Mouse (Mus musculus) right cerebral cortex, postnatal 10 days (tissue): ENCODE data around the gene Slfn5.
"Not testable (repeated sequence)": the region's sequence is repeated elsewhere in the genome, so short reads cannot be mapped to it uniquely, and the experiment has no call there.

Source experiments
- DNase-seq, 2 experiments: peaks; one replicate each; pipeline ENCODE4 v3.0.0; 2021; ENCODE audit warnings: low spot score in 2 of 2

The Slfn5 gene

GRCm38 (mm10) chr11:82950736-82951481 is at the start of gene Slfn5:
Slfn5 (plus strand) TSS chr11:82951349.
- no peak for DNase-seq

DNA sequence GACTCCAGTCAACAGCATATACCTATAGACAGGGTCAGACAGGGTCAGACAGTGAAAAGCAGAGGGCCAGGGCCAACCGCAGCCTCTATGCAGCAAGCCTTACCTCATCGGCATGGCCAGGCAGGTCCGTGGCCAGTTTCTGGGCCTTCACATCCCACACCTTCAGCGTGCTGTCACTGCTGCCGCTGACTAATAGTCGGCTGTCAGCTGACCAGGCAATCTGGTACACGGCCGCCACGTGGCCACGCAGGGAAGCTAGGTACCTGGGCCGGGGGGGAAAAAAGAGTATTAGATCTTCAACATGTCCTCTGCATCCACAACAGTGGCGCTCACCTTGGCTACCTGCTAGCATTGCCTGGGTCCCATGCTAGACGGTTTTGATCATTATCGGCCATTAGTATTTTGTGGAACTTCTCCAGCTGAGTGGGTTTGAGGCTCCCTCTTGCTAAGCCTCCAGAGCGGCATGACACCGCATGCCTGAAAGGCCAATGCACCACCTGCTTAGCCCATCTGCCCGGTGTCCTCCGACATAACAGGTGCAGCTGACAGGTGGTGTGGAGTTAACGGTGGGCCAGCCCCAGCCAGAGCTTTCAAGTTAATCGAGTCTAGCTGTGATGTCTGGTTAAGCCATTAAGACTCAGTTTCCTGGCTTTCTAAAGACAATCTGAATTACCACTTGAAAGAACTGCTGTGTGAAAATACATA is 49.4 kb upstream of the Slfn5 start:
- DNase-seq: no peak

GRCm38 (mm10) chr11:82904952-82905351 is 46.2 kb upstream of the Slfn5 start:
- DNase-seq: no peak

GRCm38 (mm10) chr11:82905816-82906215 is 45.3 kb upstream of the Slfn5 start:
- DNase-seq: no peak

- peak; percentile 94 to 96 for DNase-seq
Observed at GRCm38 (mm10) chr11:82907651-82908607, 43.2 kb upstream of the Slfn5 start, which contains the start of gene Nle1. Nle1 (minus strand) TSS chr11:82908411.

DNA sequence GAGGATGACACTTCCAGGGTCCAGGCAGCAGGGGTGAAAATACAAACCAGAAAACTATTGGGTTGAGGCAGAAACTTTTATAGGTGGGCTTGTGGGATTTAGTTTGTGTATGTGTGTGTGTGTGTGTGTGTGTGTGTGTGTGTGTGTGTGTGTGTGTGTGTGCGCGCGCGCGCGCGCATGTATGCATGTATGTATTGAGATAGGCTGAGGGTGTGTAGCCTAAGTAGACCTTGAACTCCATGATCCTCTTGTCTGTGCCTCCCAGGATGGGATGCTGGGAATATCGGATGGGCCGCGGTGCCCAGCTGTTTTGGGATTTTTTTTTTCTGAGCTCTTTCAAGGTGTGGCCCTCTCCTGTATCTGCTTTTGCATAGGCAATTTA is 42.5 kb upstream of the Slfn5 start:
- DNase-seq: no peak

GRCm38 (mm10) chr11:82910250-82910649 is 40.9 kb upstream of the Slfn5 start, which contains the start of gene Unc45b:
Unc45b (plus strand) TSS chr11:82910550.
- no peak for DNase-seq

DNA sequence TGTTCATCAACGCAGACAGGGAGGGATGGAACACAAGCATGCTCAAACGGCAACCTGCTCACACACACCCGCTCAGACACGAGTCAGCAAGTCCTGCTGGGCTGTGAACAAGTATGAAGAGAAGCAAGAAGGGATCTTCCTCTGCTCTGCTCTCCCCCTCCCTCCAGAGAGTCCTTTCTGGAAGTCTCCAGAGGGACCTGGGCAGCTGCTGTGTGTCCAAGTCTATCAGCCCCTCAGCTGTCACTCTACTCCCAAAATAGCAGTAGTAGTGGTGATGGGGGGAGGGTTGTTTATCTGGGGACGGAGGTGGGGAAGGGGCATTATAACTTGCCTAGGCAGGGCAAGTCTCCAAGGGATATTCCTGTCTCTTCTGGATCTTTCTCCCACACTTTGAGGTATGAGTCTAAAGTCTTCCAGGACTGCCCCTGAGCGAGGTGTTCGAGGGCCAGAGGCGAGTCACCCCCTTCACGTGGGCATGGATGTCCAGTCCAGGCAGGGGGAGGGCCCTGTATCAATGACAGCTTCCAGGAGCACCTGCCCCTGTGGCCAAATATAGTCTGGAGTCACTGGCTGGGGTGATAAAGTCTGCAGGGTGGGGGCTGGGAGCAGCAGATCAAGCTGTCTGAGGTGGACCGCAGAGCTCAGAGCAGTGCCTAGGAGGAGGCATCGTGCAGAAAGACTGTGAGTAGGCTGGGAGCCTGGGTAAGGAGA is 40.3 kb upstream of the Slfn5 start:
- no peak for DNase-seq

- peak; percentile 72 to 83 for DNase-seq
Observed at GRCm38 (mm10) chr11:82914711-82915352, 36.3 kb upstream of the Slfn5 start.

DNA sequence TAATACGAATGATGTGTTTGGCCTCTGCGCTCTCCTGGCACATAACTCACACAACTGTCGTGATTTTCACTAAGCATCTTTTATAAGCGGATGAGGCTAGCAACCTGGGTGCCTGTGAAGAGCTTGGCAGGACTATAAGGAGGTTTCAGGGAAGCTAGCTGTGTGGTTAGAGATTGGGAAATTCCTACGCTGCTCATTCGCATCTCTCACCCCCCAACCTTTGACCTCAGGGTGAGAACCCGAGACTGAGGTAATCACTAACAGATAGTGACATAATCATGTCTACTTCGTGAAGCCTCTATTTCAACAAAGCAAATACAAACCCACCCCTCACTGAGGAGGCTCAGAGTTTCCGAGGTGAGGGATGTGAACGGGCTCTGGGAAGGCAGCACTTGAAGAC is 30.4 kb upstream of the Slfn5 start:
- no peak for DNase-seq

- no peak for DNase-seq
Observed at GRCm38 (mm10) chr11:82921691-82922090, 29.5 kb upstream of the Slfn5 start.

DNA sequence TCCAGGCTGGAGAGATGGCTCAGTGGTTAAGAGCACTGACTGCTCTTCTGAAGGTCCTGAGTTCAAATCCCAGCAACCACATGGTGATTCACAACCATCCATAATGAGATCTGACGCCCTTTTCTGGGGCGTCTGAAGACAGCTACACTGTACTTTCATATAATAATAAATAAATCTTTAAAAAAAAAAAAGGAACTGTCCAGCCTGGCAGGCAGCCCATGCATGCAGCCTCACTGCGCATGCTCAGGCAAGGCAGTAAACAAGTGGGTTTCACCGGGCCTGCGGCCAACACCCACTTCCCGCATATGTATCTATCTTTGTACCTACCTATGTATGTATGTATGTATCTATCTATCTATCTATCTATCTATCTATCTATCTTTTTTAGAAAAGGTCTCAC is 27.2 kb upstream of the Slfn5 start:
- DNase-seq: not testable (repeated sequence)

DNA sequence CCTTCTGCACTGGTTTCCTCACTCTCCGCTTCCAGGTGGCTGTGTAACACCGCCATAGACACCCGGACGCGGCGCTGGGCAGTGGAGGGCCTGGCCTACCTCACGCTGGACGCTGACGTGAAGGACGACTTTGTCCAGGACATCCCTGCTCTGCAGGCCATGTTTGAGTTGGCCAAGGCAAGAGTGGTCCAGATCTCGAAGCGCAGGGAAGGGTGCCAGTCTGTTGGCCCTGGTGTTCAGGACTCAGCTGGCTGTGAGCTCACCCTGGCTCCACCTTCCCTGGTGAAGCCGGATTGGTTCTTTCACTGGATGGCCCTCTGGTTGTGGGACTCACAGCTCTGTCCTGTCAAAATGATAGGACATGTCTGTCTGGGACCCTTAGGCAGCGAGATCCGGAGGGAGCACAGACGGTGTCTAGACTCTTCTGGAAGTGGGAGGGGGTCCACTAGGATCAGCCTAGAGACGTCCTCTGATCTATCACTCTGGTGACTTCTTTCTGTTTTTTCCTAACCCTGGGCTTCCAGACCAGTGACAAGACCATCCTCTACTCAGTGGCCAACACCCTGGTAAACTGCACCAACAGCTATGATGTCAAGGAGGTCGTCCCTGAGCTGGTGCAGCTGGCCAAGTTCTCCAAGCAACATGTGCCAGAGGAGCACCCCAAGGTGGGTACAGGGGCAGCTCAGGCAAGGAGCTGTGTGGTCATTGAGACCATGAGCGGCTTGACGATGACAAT is 22.1 kb upstream of the Slfn5 start:
- DNase-seq: no peak

DNA sequence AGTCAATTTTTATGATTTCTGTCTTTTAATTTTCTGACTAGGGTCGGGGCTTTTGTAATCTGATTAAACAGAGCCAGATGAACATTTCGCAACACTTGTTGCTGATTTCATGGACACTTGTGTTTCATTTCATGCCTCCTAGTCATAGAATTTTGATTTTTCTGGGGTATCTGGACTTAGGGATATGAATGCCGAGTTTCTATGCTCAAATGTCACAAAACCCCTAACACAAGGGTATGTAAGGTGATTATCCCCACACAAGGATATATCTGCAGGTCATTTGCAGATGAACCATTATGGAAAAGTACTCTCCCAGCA is 21.6 kb upstream of the Slfn5 start:
- DNase-seq: no peak

DNA sequence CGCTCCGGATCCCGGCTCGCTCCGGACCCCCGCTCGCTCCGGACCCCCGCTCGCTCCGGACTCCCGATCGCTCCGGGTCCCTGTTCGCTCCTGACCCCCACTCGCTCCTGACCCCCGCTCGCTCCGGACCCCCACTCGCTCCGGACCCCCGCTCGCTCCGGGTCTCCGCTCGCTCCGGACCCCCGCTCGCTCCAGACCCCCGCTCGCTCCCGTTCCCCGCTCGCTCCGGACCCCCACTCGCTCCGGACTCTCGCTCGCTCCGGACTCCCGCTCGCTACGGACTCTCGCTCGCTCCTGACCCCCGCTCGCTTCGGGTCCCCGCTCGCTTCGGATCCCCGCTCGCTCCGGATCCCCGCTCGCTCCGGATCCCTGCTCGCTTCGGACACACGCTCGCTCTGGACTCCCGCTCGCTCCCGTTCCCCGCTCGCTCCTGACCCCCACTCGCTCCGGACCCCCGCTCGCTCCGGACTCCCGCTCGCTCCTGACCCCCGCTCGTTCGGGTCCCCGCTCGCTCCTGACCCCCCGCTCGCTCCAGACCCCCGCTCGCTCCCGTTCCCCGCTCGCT is 20.7 kb upstream of the Slfn5 start:
- not testable (repeated sequence) for DNase-seq

DNA sequence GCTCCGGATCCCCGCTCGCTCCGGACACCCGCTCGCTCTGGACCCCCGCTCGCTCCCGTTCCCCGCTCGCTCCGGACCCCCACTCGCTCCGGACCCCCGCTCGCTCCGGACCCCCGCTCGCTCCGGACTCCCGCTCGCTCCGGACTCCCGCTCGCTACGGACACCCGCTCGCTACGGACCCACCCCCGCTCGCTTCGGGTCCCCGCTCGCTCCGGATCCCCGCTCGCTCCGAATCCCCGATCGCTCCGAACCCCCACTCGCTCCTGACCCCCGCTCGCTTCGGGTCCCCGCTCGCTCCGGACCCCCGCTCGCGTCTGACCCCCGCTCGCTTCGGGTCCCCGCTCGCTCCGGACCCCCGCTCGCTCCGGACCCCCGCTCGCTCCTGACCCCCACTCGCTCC is 20.0 kb upstream of the Slfn5 start:
- not testable (repeated sequence) for DNase-seq

DNA sequence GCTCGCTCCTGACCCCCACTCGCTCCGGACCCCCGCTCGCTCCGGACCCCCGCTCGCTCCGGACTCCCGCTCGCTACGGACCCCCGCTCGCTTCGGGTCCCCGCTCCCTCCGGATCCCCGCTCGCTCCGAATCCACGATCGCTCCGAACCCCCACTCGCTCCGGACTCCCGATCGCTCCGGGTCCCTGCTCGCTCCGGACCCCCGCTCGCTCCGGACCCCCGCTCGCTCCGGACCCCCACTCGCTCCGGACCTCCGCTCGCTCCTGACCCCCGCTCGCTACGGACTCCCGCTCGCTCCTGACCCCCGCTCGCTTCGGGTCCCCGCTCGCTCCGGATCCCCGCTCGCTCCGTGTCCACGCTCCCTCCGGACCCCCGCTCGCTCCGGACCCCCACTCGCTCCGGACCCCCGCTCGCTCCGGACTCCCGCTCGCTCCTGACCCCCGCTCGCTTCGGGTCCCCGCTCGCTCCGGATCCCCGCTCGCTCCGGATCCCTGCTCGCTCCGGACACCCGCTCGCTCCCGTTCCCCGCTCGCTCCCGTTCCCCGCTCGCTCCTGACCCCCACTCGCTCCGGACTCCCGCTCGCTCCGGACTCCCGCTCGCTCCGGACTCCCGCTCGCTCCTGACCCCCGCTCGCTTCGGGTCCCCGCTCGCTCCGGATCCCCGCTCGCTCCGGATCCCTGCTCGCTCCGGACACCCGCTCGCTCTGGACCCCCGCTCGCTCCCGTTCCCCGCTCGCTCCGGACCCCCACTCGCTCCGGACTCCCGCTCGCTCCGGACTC is 19.3 kb upstream of the Slfn5 start:
- DNase-seq: not testable (repeated sequence)

- DNase-seq: no peak
Observed at GRCm38 (mm10) chr11:82933186-82933585, 18.0 kb upstream of the Slfn5 start.

GRCm38 (mm10) chr11:82943336-82943735 is 7.8 kb upstream of the Slfn5 start:
- no peak for DNase-seq
